Mouse (Mus musculus) lung, postnatal 0 days (tissue): Measurements from ENCODE around the gene Aqp3.

Experiments used
- CTCF ChIP-seq: IDR thresholded peaks from 2 replicates; pipeline ENCODE4 v1.5.1; 2016; ENCODE audit warnings: antibody characterized with exemption, mild to moderate bottlenecking
- EP300 ChIP-seq: IDR thresholded peaks from 2 replicates; pipeline ENCODE4 v1.6.1; 2016; ENCODE audit warnings: antibody characterized with exemption, mild to moderate bottlenecking, control low read depth

DNA sequence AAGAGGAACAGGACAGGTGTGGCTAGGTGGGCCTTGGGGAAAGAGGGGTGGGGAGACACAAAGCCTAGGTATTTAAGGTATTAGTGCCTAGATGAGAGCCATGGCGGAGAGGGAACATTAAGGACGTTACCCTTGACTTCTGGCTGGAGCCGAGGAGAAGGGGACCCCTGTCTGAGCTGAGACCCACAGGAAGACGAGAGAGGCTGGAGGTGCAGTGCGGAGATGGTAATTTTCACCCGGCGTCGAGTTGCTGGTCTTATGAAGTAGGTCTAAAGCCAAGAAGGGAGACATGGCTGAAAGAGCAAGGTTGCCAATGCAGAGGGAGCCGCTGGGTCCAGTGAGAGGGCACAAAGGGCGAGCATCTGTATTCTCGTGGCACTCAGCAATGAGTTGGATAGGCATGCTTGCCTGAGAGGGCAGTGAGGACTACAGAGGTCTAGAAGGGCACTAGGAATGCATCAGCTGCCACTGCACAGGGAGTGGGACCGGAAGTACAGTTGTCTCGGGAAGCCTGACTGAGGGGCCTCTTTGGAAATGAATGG, 51.7 kb downstream of the Aqp3 start:
- TF ChIP-seq CTCF (no peak), EP300 (no peak)
